Mouse (Mus musculus) liver, embryonic 14.5 days (tissue): Measurements from ENCODE around the gene Ubxn6. TPM values are rescaled to one million over a fixed set of nuclear protein-coding genes. Genes with fewer than 3 reads are reported as not detected.
"Not testable (repeated sequence)": the region's sequence is repeated elsewhere in the genome, so short reads cannot be mapped to it uniquely, and the experiment has no call there.

Source experiments
- ATAC-seq: fragments of 200-750 bp; cut with Nextera tagmentation; 2 replicates; pipeline ENCODE4 v1.8.0; 2017; ENCODE audit warnings: moderate number of reproducible peaks, mild to moderate bottlenecking, moderate library complexity; ENCODE audit not compliant: insufficient read depth
- DNase-seq, 3 experiments: peaks; one replicate each; pipeline ENCODE4 v3.0.0-alpha.2; 2012 to 2013; ENCODE audit warnings: low read depth in 3 of 3, low spot score in 3 of 3
- H3K27ac ChIP-seq: fragments of 300-500 bp; sonication (generic); 2 replicates; pipeline ENCODE4 v1.5.1; 2014; ENCODE audit warnings: moderate library complexity, mild to moderate bottlenecking, control low read depth, inconsistent platforms
- H3K27me3 ChIP-seq: fragments of 300-500 bp; sonication (generic); 2 replicates; pipeline ENCODE4 v1.6.1; 2014; ENCODE audit warnings: mild to moderate bottlenecking, low read length, moderate library complexity; ENCODE audit not compliant: control insufficient read depth, insufficient read depth
- H3K36me3 ChIP-seq: fragments of 300-500 bp; sonication (generic); replicated peaks from 2 replicates; pipeline ENCODE4 v1.6.1; 2014; ENCODE audit warnings: low read depth; ENCODE audit not compliant: control insufficient read depth, insufficient read depth
- H3K4me1 ChIP-seq, 2 experiments: fragments of 200-500 bp in 1 of 2; fragments of 300-500 bp in 1 of 2; sonication (generic) in 1 of 2; replicated peaks; 2 replicates each; pipeline ENCODE4 v1.6.1; 2012 to 2014; ENCODE audit warnings: antibody characterized with exemption in 1 of 2, inconsistent platforms in 1 of 2, low read length in 1 of 2; ENCODE audit not compliant: control insufficient read depth in 2 of 2, insufficient read depth in 2 of 2
- H3K4me2 ChIP-seq: fragments of 300-500 bp; sonication (generic); 2 replicates; pipeline ENCODE4 v1.6.1; 2014; ENCODE audit warnings: low read depth, mild to moderate bottlenecking, control low read depth, moderate library complexity
- H3K4me3 ChIP-seq, 2 experiments: fragments of 200-500 bp in 1 of 2; fragments of 300-500 bp in 1 of 2; sonication (generic) in 1 of 2; 2 replicates each; pipeline ENCODE4 v1.5.1; 2012 to 2014; ENCODE audit warnings: low read depth in 2 of 2, low read length in 2 of 2, mild to moderate bottlenecking in 2 of 2, control low read depth in 1 of 2, inconsistent platforms in 1 of 2, moderate library complexity in 1 of 2; ENCODE audit not compliant: insufficient read depth in 1 of 2
- H3K9ac ChIP-seq: fragments of 300-500 bp; sonication (generic); replicated peaks from 2 replicates; pipeline ENCODE4 v1.6.1; 2014; ENCODE audit warnings: mild to moderate bottlenecking, control low read depth, moderate library complexity
- H3K9me3 ChIP-seq: fragments of 300-500 bp; sonication (generic); 2 replicates; pipeline ENCODE4 v1.6.1; 2016; ENCODE audit warnings: low read length, mixed read lengths; ENCODE audit not compliant: control insufficient read depth
- CTCF ChIP-seq: IDR thresholded peaks from 2 replicates; pipeline ENCODE4 v1.5.1; 2016; ENCODE audit warnings: antibody characterized with exemption, low read depth, control low read depth
- EP300 ChIP-seq: IDR thresholded peaks from 2 replicates; pipeline ENCODE4 v1.6.1; 2016; ENCODE audit warnings: antibody characterized with exemption, low read depth
- WGBS: fragments of 180-500 bp; shearing (Covaris S2); extraction: QIAGEN DNeasy Blood & Tissue Kit; methylation state at CpG from one replicate; pipeline ENCODE4 v1.1.7; 2014; ENCODE audit not compliant: insufficient replicate concordance; 5-methylcytosine and 5-hydroxymethylcytosine counted together
- polyA plus RNA-seq, 2 experiments: library from polyadenylated mRNA; depleted of rRNA in 1 of 2; stranded (reverse) in 1 of 2; unstranded in 1 of 2; fragments of >200 nt; fragmentation: Nextera tagmentation in 1 of 2; extraction: Ambion mirVana in 1 of 2; gene quantifications; 2 replicates each; pipeline versions ENCODE4 v1.2.1 to v1.2.3; 2012 to 2014

Gene Ubxn6
- polyA plus RNA-seq, 2 experiments: 7.3 to 10.8 TPM

DNA sequence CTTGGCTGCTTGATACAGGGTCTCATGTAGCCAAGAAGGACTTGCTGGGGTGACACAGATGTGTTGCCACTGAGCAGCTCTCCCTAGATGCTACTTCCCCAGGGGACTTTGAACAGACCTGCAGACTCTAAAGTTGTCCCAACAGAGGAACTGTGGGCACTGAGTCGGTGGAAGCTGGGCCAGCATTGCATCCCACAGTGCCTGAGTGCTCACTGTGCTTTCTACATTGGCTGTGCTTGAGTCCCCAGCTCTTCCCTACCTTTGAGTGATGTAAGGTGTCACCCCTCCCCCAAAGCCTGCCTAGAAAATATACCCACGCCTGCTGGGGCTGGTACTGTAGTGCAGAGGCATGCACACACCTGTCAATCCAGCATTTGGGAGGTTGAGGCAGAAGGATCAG is 32.9 kb upstream of the Ubxn6 start:
- H3K9me3 ChIP-seq: no peaks in the 10 kb centered on the region
- H3K4me3 ChIP-seq: no peak overlapping the region
- no peaks in the 10 kb centered on the region for H3K27me3 ChIP-seq
- no peaks in the 10 kb centered on the region for H3K36me3 ChIP-seq
- no peak overlapping the region for H3K27ac ChIP-seq
- no peak for DNase-seq
- ATAC-seq: no peak
- no peak overlapping the region for H3K9ac ChIP-seq
- H3K4me2 ChIP-seq: no peak overlapping the region
- TF ChIP-seq EP300: no peak
- no peak for TF ChIP-seq CTCF
- no peaks in the 10 kb centered on the region for H3K4me1 ChIP-seq
- WGBS: 53% methylated on average over 2 of the region's 2 CpGs

DNA sequence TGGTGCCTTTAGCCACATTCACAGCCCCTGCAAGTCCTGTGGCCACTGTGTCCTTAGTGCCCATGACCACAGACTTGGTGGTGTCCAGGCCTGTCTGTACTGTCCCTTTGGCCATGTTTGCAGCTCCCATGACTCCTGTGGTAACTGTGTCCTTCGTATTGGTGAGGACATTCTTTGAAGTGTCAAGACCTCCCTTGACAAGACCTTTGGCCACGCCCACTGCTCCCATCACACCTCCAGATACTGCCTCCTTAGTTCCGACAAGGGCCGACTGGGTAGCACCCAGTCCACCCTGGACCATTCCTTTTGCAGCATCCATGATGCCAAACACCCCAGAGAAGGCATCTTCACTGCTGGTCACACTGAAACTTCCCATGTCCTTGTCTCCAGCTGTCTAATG is 32.2 kb upstream of the Ubxn6 start:
- WGBS: 53% methylated on average over 4 of the region's 4 CpGs
- Histone ChIP-seq H3K4me1 (no peaks in the 10 kb centered on the region), H3K27ac (no peak overlapping the region), H3K27me3 (no peaks in the 10 kb centered on the region), H3K36me3 (no peaks in the 10 kb centered on the region), H3K9me3 (no peaks in the 10 kb centered on the region), H3K4me3 (no peak overlapping the region), H3K4me2 (no peak overlapping the region), H3K9ac (no peak overlapping the region)
- TF ChIP-seq EP300: no peak
- TF ChIP-seq CTCF: no peak
- ATAC-seq (no peak), DNase-seq (no peak)

DNA sequence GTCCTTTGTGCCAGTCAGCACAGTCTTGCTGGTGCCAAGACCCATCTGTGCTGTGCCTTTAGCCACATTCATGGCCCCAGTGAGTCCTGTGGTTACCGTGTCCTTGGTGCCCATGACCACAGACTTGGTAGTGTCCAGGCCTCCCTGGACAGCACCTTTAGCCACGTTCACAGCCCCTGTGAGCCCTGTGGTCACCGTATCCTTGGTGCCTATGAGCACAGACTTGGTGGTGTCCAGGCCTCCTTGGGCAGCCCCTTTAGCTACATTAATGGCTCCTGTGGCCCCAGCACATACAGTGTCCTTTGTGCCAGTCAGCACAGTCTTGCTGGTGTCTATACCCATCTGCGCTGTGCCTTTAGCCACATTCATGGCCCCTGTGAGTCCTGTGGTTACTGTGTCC is 31.6 kb upstream of the Ubxn6 start:
- not testable (repeated sequence) for H3K9ac ChIP-seq, H3K4me3 ChIP-seq, DNase-seq, H3K27ac ChIP-seq, ATAC-seq, H3K4me1 ChIP-seq, H3K27me3 ChIP-seq, H3K36me3 ChIP-seq, H3K9me3 ChIP-seq, H3K4me2 ChIP-seq
- WGBS: 84% methylated on average over 4 of the region's 4 CpGs

DNA sequence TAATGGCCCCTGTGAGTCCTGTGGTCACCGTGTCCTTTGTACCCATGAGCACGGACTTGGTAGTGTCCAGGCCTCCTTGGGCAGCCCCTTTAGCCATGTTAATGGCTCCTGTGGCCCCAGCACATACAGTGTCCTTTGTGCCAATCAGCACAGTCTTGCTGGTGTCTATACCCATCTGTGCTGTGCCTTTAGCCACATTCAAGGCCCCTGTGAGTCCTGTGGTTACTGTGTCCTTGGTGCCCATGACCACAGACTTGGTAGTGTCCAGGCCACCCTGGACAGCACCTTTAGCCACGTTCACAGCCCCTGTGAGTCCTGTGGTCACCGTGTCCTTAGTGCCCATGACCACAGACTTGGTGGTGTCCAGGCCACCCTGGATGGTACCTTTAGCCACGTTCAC is 30.0 kb upstream of the Ubxn6 start:
- not testable (repeated sequence) for H3K9ac ChIP-seq, H3K4me3 ChIP-seq, H3K4me1 ChIP-seq, DNase-seq, H3K27ac ChIP-seq, ATAC-seq, H3K36me3 ChIP-seq, H3K4me2 ChIP-seq, H3K27me3 ChIP-seq, H3K9me3 ChIP-seq
- 75% methylated on average over 2 of the region's 5 CpGs for WGBS

DNA sequence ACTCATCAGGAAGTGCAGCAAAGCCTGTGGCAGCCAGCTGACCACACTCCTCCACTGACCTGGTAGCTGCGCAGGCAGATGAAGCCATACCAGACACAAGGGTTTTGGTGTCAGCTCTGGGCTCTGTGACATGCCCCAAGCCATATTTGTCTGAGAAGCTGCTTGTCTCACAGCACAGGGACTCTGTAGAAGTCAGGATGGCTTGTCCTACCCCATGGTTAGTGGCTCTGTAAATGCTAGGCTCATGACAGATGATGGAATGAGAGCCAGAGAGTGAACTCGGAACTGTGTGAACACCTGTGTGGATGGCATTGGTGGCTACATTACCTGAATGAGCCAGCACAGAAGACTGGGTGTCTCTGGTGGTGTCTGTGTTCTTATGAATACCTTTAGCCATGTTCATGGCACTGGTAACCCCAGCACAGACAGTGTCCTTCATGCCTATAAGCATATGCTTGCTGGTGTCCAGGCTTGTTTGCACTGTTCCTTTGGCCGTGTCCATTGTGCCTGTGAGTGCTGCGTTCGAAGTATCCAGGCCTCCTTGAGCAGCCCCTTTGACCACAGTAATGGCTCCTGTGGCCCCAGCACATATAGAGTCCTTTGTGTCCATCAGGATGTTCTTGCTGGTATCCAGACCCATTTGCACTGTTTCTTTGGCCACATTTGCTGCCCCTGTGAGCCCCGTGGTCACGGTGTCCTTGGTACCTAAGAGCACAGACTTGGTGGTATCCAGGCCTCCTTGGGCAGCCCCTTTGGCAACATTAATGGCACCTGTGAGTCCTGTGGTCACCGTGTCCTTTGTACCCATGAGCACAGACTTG is 28.8 kb upstream of the Ubxn6 start:
- Histone ChIP-seq H3K4me3 (no peak overlapping the region), H3K9ac (no peak overlapping the region), H3K27ac (no peak overlapping the region), H3K36me3 (peaks cover 7% of the 10 kb centered on the region), H3K4me2 (no peak overlapping the region), H3K27me3 (no peaks in the 10 kb centered on the region), H3K4me1 (no peaks in the 10 kb centered on the region), H3K9me3 (no peaks in the 10 kb centered on the region)
- TF ChIP-seq CTCF (no peak), EP300 (no peak)
- DNase-seq (no peak), ATAC-seq (no peak)
- 82% methylated on average over 8 of the region's 8 CpGs for whole genome bisulfite sequencing
